Mouse (Mus musculus) heart, embryonic 14.5 days (tissue): Measurements from ENCODE around the gene Xpr1. TPM values are rescaled to one million over a fixed set of nuclear protein-coding genes. Genes with fewer than 3 reads are reported as not detected.
A peak's percentile ranks its signal among the peaks of the same experiment; 100 is the strongest.

ENCODE experiments used
- ATAC-seq: fragments of 200-750 bp; cut with Nextera tagmentation; 2 replicates; pipeline ENCODE4 v1.8.0; 2017; ENCODE audit warnings: low read depth, moderate TSS enrichment; ENCODE audit not compliant: insufficient number of reproducible peaks, insufficient read depth, low FRiP score
- H3K27ac ChIP-seq, 2 experiments: fragments of 200-500 bp in 1 of 2; fragments of 300-500 bp in 1 of 2; sonication (generic) in 1 of 2; replicated peaks in 1 of 2; 2 replicates each; pipeline ENCODE4 v1.5.1; 2012 to 2014; ENCODE audit warnings: low read depth in 2 of 2, low read length in 2 of 2, control low read depth in 1 of 2, mild to moderate bottlenecking in 1 of 2, mixed read lengths in 1 of 2; ENCODE audit not compliant: control insufficient read depth in 1 of 2, insufficient read depth in 1 of 2
- H3K27me3 ChIP-seq: fragments of 300-500 bp; sonication (generic); 2 replicates; pipeline ENCODE4 v1.6.1; 2014; ENCODE audit warnings: mild to moderate bottlenecking, low read length, control low read depth; ENCODE audit not compliant: control insufficient read depth, insufficient read depth
- H3K36me3 ChIP-seq: fragments of 300-500 bp; sonication (generic); 2 replicates; pipeline ENCODE4 v1.6.1; 2014; ENCODE audit warnings: mild to moderate bottlenecking, control low read depth, low read length, mixed read lengths; ENCODE audit not compliant: control insufficient read depth, insufficient read depth
- H3K4me1 ChIP-seq, 2 experiments: fragments of 200-500 bp in 1 of 2; fragments of 300-500 bp in 1 of 2; sonication (generic) in 1 of 2; 2 replicates each; pipeline ENCODE4 v1.6.1; 2012 to 2014; ENCODE audit warnings: low read length in 2 of 2, control low read depth in 1 of 2, mixed read lengths in 1 of 2; ENCODE audit not compliant: control insufficient read depth in 2 of 2, insufficient read depth in 2 of 2
- H3K4me2 ChIP-seq: fragments of 300-500 bp; sonication (generic); 2 replicates; pipeline ENCODE4 v1.6.1; 2014; ENCODE audit warnings: mild to moderate bottlenecking, low read length
- H3K4me3 ChIP-seq, 2 experiments: fragments of 200-500 bp in 1 of 2; fragments of 300-500 bp in 1 of 2; sonication (generic) in 1 of 2; 2 replicates each; pipeline ENCODE4 v1.5.1; 2012 to 2014; ENCODE audit warnings: low read length in 2 of 2, mild to moderate bottlenecking in 2 of 2, control low read depth in 1 of 2, low read depth in 1 of 2, moderate library complexity in 1 of 2; ENCODE audit not compliant: control insufficient read depth in 1 of 2, insufficient read depth in 1 of 2
- H3K9ac ChIP-seq: fragments of 300-500 bp; sonication (generic); 2 replicates; pipeline ENCODE4 v1.6.1; 2014; ENCODE audit warnings: mild to moderate bottlenecking, low read length
- H3K9me3 ChIP-seq: fragments of 300-500 bp; sonication (generic); 2 replicates; pipeline ENCODE4 v1.6.1; 2016; ENCODE audit warnings: low read length, control low read depth; ENCODE audit not compliant: control insufficient read depth
- WGBS: fragments of 180-500 bp; shearing (Covaris S2); extraction: QIAGEN DNeasy Blood & Tissue Kit; methylation state at CpG from one replicate; pipeline ENCODE4 v1.1.7; 2014; 5-methylcytosine and 5-hydroxymethylcytosine counted together
- microRNA-seq: library from miRNA; unstranded; fragments of <30 nt; microRNA quantifications from one replicate; pipeline ENCODE4, GENCODE M21; 2016
- polyA plus RNA-seq: library from polyadenylated mRNA; unstranded; fragments of >200 nt; fragmentation: Nextera tagmentation; extraction: Ambion mirVana; gene quantifications from 2 replicates; pipeline ENCODE4 v1.2.1, GENCODE M21; 2014

The Xpr1 gene
- polyA plus RNA-seq, 1 experiment from 2014 or later: 10.9 TPM

DNA sequence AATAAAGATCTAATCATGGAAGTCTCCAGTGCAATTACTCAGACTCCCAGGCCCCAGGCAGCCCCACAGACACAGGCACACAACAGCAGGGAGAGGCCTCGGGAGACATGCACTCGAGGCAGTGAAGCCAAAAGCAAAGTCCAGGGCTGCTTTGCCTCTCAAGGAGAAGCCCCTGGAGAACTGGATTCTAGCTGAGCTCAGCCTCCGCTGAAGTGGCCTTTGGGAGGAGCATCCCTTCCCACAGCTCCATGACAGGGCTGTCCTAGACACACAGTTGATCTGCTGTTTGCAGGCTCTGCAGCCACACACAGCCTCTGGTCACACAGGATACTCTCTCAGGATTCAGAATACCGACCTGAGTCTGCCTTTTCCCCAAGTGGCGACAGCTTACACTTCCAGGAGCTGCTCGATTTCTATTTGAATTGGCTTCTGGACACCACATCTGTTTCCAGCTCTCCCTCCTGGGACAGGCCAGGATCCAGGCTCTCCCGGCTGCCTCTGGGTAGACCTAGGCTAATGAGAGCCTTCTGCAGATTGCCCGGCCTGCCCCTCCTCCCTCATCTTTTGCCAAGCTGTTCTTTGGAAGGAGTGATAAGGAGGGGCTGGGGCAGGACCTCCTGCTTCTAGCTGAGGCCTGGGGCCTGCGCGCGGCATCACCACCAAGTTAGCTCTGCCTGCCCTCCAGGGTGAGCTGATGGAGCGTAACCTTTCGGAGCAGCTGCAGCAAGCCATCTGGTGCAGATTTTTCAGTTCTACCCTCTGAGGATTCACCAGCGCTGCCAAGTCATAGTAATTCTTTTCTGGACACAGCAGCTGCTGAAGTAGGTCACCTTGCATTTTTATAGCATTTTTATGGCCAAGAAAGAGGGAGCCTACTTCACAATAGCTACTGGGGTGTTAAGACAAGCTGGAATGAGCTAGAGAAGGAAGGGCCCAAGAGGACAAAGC is 187.5 kb downstream of the Xpr1 start:
- no peak for ATAC-seq
- Histone ChIP-seq H3K4me3 (no peak overlapping the region), H3K9ac (peak overlapping the region; percentile 17), H3K27me3 (no peaks in the 10 kb centered on the region), H3K27ac (peak overlapping the region; percentile 28 to 59), H3K36me3 (peaks cover 62% of the 10 kb centered on the region), H3K4me1 (peaks cover 31 to 37% of the 10 kb centered on the region in 2 experiments), H3K9me3 (no peaks in the 10 kb centered on the region), H3K4me2 (0 out of 2 replicates have a peak overlapping the region, but pooled peaks have one; percentile 2)
- 32% methylated on average over 14 of the region's 14 CpGs for WGBS

Small RNA genes within 50 kb of the gene (microRNA-seq; reads per million reads assigned to microRNA genes)
- gene Gm22569: not detected

Other genes starting within 250 kb of the Xpr1 start
- 6.9 and 7.2 TPM in 2 replicates for gene BC034090, start 173.0 kb downstream of the Xpr1 start, polyA plus RNA-seq
- 55.5 and 61.3 TPM in 2 replicates for gene Acbd6, start 140.7 kb upstream of the Xpr1 start, polyA plus RNA-seq